Mouse (Mus musculus) ZHBTc4 (cell line): ENCODE measurements at regions not wholly inside any gene's neighbourhood (a gene's known extent, or its start where the extent isn't known, plus 50 kb on each side); places are given as distances from the start of the nearest gene placed in this dataset.

ENCODE experiments used
- DNase-seq: peaks from one replicate; pipeline ENCODE4 v3.0.0-alpha.2; 2011; ENCODE audit warnings: low read depth, low spot score

- no peak for DNase-seq
Observed at GRCm38 (mm10) chr17:83089856-83090692, 125.0 kb upstream of the Pkdcc start.

- no peak for DNase-seq
Observed at GRCm38 (mm10) chr17:83093862-83094261, 121.2 kb upstream of the Pkdcc start.

GRCm38 (mm10) chr17:83096451-83096850, 118.6 kb upstream of the Pkdcc start:
- no peak for DNase-seq

- DNase-seq: no peak
Observed at GRCm38 (mm10) chr17:83097998-83098397, 117.1 kb upstream of the Pkdcc start.

GRCm38 (mm10) chr17:83098679-83099413, 116.2 kb upstream of the Pkdcc start:
- DNase-seq: no peak

- DNase-seq: no peak
Observed at GRCm38 (mm10) chr17:83101035-83101434, 114.1 kb upstream of the Pkdcc start.

- DNase-seq: no peak
Observed at GRCm38 (mm10) chr17:83101756-83102155, 113.3 kb upstream of the Pkdcc start.

- no peak for DNase-seq
Observed at GRCm38 (mm10) chr17:83102675-83103412, 112.2 kb upstream of the Pkdcc start.

GRCm38 (mm10) chr17:83108151-83108550, 106.9 kb upstream of the Pkdcc start:
- DNase-seq: no peak

GRCm38 (mm10) chr17:83109792-83110440, 105.2 kb upstream of the Pkdcc start:
- DNase-seq: no peak

- no peak for DNase-seq
Observed at GRCm38 (mm10) chr17:83110556-83110955, 104.5 kb upstream of the Pkdcc start.

GRCm38 (mm10) chr17:83115146-83115545, 99.9 kb upstream of the Pkdcc start:
- DNase-seq: no peak

- DNase-seq: no peak
Observed at GRCm38 (mm10) chr17:83115832-83116480, 99.1 kb upstream of the Pkdcc start.

- no peak for DNase-seq
Observed at GRCm38 (mm10) chr17:83120665-83121232, 94.3 kb upstream of the Pkdcc start.

- DNase-seq: no peak
Observed at GRCm38 (mm10) chr17:83122525-83123280, 92.4 kb upstream of the Pkdcc start.

- DNase-seq: no peak
Observed at GRCm38 (mm10) chr17:83125057-83125456, 90.0 kb upstream of the Pkdcc start.

- DNase-seq: no peak
Observed at GRCm38 (mm10) chr17:83127842-83128241, 87.2 kb upstream of the Pkdcc start.

GRCm38 (mm10) chr17:83128843-83129544, 86.1 kb upstream of the Pkdcc start:
- no peak for DNase-seq

- no peak for DNase-seq
Observed at GRCm38 (mm10) chr17:83129658-83130057, 85.4 kb upstream of the Pkdcc start.
